Mouse (Mus musculus) granulocyte monocyte progenitor cell, adult 5-6 weeks (primary cell): ENCODE results near the gene Akr1b8. TPM values are rescaled to one million over a fixed set of nuclear protein-coding genes. Genes with fewer than 3 reads are reported as not detected.
"Not testable (repeated sequence)": the region's sequence is repeated elsewhere in the genome, so short reads cannot be mapped to it uniquely, and the experiment has no call there.

Experiments
- ATAC-seq: replicated peaks from 2 replicates; pipeline ENCODE4 v1.8.0; 2016; ENCODE audit warnings: mild to moderate bottlenecking, moderate TSS enrichment, inconsistent platforms; ENCODE audit not compliant: poor library complexity, severe bottlenecking
- total RNA-seq, 2 experiments: library from RNA; stranded (forward) in 1 of 2; stranded (reverse) in 1 of 2; fragments of 200-712, 200-1000 nt in 1 of 2; fragments of >200 nt in 1 of 2; fragmentation: Nextera tagmentation in 1 of 2; gene quantifications; 2 replicates each; pipeline ENCODE4 v1.2.3; 2014 to 2017

Gene Akr1b8
- not detected in 2 replicates for total RNA-seq (2014; fragmentation: Nextera tagmentation)
- not detected in 2 replicates for total RNA-seq (2017)

GRCm38 (mm10) chr6:34353658-34354353 lies at the start of gene Akr1b8:
TSS of gene Akr1b8 (plus strand) at chr6:34354119.
- no peak for ATAC-seq

GRCm38 (mm10) chr6:34304675-34305241 lies 49.2 kb upstream of the Akr1b8 start:
- ATAC-seq = no peak

GRCm38 (mm10) chr6:34306797-34307196 lies 47.1 kb upstream of the Akr1b8 start:
- ATAC-seq = no peak

- no peak for ATAC-seq
Measured at GRCm38 (mm10) chr6:34309526-34309925, 44.4 kb upstream of the Akr1b8 start.

GRCm38 (mm10) chr6:34310023-34310595 lies 43.8 kb upstream of the Akr1b8 start:
- ATAC-seq = no peak

GRCm38 (mm10) chr6:34313386-34313785 lies 40.5 kb upstream of the Akr1b8 start:
- no peak for ATAC-seq

GRCm38 (mm10) chr6:34313921-34314320 lies 40.0 kb upstream of the Akr1b8 start:
- ATAC-seq = no peak

GRCm38 (mm10) chr6:34316854-34317771 lies 36.8 kb upstream of the Akr1b8 start, which contains the start of gene Akr1b3:
TSS of gene Akr1b3 (minus strand) at chr6:34317478.
- peak; percentile 96 for ATAC-seq

- peak; percentile 41 for ATAC-seq
Measured at GRCm38 (mm10) chr6:34318172-34318571, 35.7 kb upstream of the Akr1b8 start.

GRCm38 (mm10) chr6:34318636-34319035 lies 35.3 kb upstream of the Akr1b8 start:
- ATAC-seq = no peak

- no peak for ATAC-seq
Measured at GRCm38 (mm10) chr6:34322121-34322520, 31.8 kb upstream of the Akr1b8 start.

GRCm38 (mm10) chr6:34331379-34331778 lies 22.5 kb upstream of the Akr1b8 start:
- ATAC-seq = no peak

GRCm38 (mm10) chr6:34331804-34332203 lies 22.1 kb upstream of the Akr1b8 start:
- ATAC-seq = not testable (repeated sequence)

- no peak for ATAC-seq
Measured at GRCm38 (mm10) chr6:34334673-34335072, 19.2 kb upstream of the Akr1b8 start.

GRCm38 (mm10) chr6:34337799-34338198 lies 16.1 kb upstream of the Akr1b8 start:
- no peak for ATAC-seq

GRCm38 (mm10) chr6:34341991-34342390 lies 11.9 kb upstream of the Akr1b8 start:
- no peak for ATAC-seq

- ATAC-seq = no peak
Measured at GRCm38 (mm10) chr6:34342476-34342875, 11.4 kb upstream of the Akr1b8 start.

- no peak for ATAC-seq
Measured at GRCm38 (mm10) chr6:34343426-34343825, 10.5 kb upstream of the Akr1b8 start.

- no peak for ATAC-seq
Measured at GRCm38 (mm10) chr6:34344135-34344850, 9.6 kb upstream of the Akr1b8 start.

GRCm38 (mm10) chr6:34344935-34345334 lies 9.0 kb upstream of the Akr1b8 start:
- ATAC-seq = no peak
